Mouse (Mus musculus) forebrain, embryonic 12.5 days (tissue): ENCODE results near the gene Tlr9. TPM values are rescaled to one million over a fixed set of nuclear protein-coding genes. Genes with fewer than 3 reads are reported as not detected.
A peak's percentile ranks its signal among the peaks of the same experiment; 100 is the strongest.

Experiments
- ATAC-seq: fragments of 200-750 bp; cut with Nextera tagmentation; 2 replicates; pipeline ENCODE4 v1.8.0; 2017; ENCODE audit warnings: moderate TSS enrichment; ENCODE audit not compliant: low FRiP score
- H3K27ac ChIP-seq: fragments of 300-500 bp; sonication (generic); 2 replicates; pipeline ENCODE4 v1.5.1; 2016; ENCODE audit warnings: mild to moderate bottlenecking
- H3K27me3 ChIP-seq: fragments of 300-500 bp; sonication (generic); 2 replicates; pipeline ENCODE4 v1.6.1; 2016; ENCODE audit warnings: mild to moderate bottlenecking
- H3K36me3 ChIP-seq: fragments of 300-500 bp; sonication (generic); replicated peaks from 2 replicates; pipeline ENCODE4 v1.6.1; 2016; ENCODE audit warnings: mild to moderate bottlenecking
- H3K4me1 ChIP-seq: fragments of 300-500 bp; sonication (generic); 2 replicates; pipeline ENCODE4 v1.6.1; 2016
- H3K4me2 ChIP-seq: fragments of 300-500 bp; sonication (generic); 2 replicates; pipeline ENCODE4 v1.6.1; 2016; ENCODE audit warnings: mild to moderate bottlenecking, moderate library complexity
- H3K4me3 ChIP-seq: fragments of 300-500 bp; sonication (generic); replicated peaks from 2 replicates; pipeline ENCODE4 v1.5.1; 2016; ENCODE audit warnings: mild to moderate bottlenecking
- H3K9ac ChIP-seq: fragments of 300-500 bp; sonication (generic); 2 replicates; pipeline ENCODE4 v1.6.1; 2016; ENCODE audit warnings: mild to moderate bottlenecking
- H3K9me3 ChIP-seq: fragments of 300-500 bp; sonication (generic); 2 replicates; pipeline ENCODE4 v1.6.1; 2016
- WGBS: fragments of 180-500 bp; shearing (Covaris S2); methylation state at CpG from one replicate; pipeline ENCODE4 v1.1.7; 2016; 5-methylcytosine and 5-hydroxymethylcytosine counted together
- polyA plus RNA-seq: library from polyadenylated mRNA; unstranded; fragments of >200 nt; fragmentation: Nextera tagmentation; extraction: Ambion mirVana; gene quantifications from 2 replicates; pipeline ENCODE4 v1.2.1, GENCODE M21; 2016

Gene Tlr9
- polyA plus RNA-seq, 1 experiment from 2014 or later: not detected

DNA sequence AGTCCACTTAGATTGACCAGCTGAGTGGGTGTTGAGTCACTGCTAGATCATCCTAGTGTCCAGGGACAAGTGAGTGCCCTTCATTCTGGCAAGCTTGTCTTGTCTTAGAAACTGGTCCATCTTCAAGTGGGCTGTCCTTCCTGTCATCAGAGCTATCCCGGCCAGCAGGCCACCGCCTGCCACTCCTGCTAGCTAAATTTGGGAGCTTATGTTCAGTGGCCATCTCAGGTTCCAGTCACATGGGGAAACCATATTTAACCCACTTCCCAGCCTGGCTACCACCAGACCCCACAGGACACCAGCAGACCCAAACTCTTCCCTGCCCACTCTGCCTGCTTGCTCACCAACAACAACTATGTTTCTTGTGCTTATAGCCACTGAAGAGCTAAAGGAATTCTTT, 15.9 kb upstream of the Tlr9 start:
- WGBS: 90% methylated on average over 2 of the region's 2 CpGs
- H3K4me1 ChIP-seq: peaks cover 39% of the 10 kb centered on the region
- H3K27me3 ChIP-seq: 0 out of 2 replicates have a peak, but pooled peaks cover 4% of the 10 kb centered on the region
- H3K9me3 ChIP-seq: no peaks in the 10 kb centered on the region
- H3K27ac ChIP-seq: no peak overlapping the region
- no peak overlapping the region for H3K9ac ChIP-seq
- no peak overlapping the region for H3K4me3 ChIP-seq
- no peaks in the 10 kb centered on the region; the same call in 1 of the 2 replicates for H3K36me3 ChIP-seq
- ATAC-seq: no peak
- H3K4me2 ChIP-seq: no peak overlapping the region

DNA sequence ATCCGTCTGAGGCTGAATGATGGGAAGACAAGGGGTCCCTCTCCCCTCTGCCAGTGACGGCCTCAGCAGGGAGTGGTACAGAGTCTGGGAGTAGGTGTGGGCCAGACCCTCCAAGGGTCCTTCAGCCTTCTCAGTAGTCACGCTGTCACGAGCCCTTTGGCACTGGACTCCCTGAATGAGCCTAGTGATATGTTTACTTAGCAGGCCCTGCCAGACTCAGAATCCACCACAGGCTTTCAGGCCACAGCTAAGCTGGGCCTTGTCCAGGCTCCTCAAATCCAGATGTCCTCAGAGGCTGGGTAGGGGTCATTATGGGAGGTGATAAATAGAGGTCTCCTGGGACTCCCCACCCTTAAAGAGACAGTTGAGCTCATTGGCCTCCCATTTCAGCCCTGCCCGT, 14.2 kb upstream of the Tlr9 start:
- Histone ChIP-seq H3K36me3 (peaks cover 7% of the 10 kb centered on the region), H3K9me3 (no peaks in the 10 kb centered on the region), H3K27ac (no peak overlapping the region), H3K9ac (peak overlapping the region; percentile 25; the same call in 1 of the 2 replicates), H3K4me2 (no peak overlapping the region), H3K4me3 (no peak overlapping the region), H3K27me3 (no peaks in the 10 kb centered on the region), H3K4me1 (peaks cover 43% of the 10 kb centered on the region)
- no peak for ATAC-seq
- WGBS: 83% methylated on average over 5 of the region's 5 CpGs

DNA sequence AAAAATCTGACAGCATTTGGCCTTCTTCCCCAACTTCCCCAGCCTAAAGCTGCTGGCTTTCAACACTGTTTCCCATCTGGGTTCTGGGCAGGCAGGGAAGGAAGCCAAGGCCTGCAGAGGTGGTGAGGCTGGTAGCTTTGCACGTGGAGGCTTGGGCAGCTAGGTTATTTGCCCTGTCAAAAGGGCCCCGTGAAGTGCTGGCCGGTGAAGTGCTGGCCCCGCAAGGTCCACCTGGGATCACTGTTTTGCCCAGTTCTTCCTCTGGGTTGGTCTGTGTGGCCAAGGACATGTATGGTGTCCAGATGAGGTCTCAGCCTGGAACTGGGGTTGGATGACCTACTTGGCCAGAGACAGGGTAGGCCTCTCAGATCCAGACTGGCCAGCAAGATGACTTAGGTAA, 12.4 kb upstream of the Tlr9 start:
- Histone ChIP-seq H3K27ac (no peak overlapping the region), H3K4me3 (no peak overlapping the region)
- WGBS: 95% methylated on average over 4 of the region's 4 CpGs

DNA sequence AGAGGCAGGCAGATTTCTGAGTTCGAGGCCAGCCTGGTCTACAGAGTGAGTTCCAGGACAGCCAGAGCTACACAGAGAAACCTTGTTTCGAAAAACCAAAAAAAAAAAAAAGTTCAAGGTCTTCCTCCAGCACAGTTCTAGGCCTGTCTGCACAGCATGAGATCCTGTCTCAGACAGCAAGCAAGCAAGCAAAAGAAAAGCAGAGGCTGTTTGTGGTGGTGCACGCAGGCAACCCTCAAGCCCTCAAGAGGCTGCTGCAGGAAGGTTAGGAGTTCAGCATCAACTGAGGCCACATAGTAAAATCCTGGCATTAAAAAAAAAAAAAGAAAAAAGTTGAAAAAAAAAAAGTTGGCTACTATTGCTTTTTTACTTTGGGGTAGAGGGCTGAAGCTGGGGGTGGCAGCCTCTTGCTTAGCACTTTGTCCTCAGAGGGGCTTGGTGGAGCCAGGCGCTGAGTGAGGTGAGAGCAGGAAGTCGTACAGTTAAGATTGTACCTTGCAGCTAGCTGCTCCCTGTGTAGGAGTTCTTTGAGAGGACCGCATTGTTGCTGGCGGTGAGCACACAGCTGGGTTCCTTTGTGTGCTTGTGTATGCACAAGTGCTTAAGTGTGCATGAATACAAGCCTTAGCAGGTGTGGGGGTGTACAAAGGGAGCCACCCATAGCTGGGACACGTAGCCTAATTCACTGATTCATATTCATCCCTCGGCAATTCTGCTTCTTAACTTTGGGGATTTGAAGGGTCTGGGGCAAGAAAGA, 11.4 kb upstream of the Tlr9 start:
- H3K4me2 ChIP-seq: peak overlapping the region; percentile 57
- no peaks in the 10 kb centered on the region for H3K9me3 ChIP-seq
- H3K4me1 ChIP-seq: peaks cover 20% of the 10 kb centered on the region
- peak overlapping the region; percentile 31 for H3K4me3 ChIP-seq
- H3K27ac ChIP-seq: peak overlapping the region; percentile 74
- no peaks in the 10 kb centered on the region for H3K27me3 ChIP-seq
- H3K36me3 ChIP-seq: peaks cover 25% of the 10 kb centered on the region
- H3K9ac ChIP-seq: peak overlapping the region; percentile 17; the same call in 1 of the 2 replicates
- WGBS: 25% methylated on average over 9 of the region's 9 CpGs
- ATAC-seq: 0 out of 2 replicates have a peak, but pooled peaks have one; percentile 15

More for the DNA sequence above, 12.4 kb upstream of the Tlr9 start:
- Histone ChIP-seq H3K9ac (no peak overlapping the region), H3K27me3 (no peaks in the 10 kb centered on the region), H3K36me3 (peaks cover 23% of the 10 kb centered on the region), H3K4me2 (no peak overlapping the region), H3K9me3 (no peaks in the 10 kb centered on the region), H3K4me1 (peaks cover 26% of the 10 kb centered on the region)
- ATAC-seq: no peak

DNA sequence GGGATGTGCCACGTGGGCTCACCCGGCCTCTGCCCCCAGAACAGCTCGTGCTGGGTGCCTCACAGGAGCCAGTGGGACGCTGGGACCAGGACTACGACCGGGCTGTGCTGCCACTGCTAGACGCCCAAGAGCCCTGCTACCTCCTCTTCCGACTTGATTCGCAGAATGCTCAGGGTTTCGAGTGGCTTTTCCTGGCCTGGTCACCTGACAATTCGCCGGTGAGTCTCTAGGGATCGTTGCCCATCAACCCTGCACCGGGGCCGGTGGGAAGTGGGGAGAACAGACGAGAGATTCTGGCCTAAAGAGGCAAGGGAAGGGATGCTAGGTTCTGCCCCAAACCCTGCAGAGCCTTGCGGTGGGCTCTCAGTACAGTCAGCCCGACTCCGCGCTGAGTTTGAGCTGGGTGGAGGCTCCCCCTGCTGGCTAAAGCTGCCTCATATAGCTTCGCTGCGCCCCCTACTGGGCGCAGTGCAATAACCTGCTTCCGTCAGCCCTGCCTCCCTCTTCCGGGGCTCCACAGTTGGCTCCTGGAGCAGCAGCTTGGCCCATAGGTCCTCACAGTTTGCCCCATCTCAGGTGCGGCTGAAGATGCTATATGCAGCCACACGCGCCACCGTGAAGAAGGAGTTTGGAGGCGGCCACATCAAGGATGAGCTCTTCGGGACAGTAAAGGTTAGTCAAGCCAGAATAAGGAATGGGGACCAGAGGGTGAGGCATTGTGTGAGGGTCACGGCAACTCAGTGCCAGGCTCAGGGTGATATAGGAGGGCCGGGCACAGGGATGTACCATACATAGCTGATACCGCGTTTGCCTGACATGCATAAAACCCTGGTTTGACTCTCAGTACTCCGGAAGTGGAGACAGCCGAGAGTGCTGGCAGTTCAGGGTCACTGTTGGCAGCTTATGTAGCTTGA, 10.5 kb upstream of the Tlr9 start:
- WGBS: 16% methylated on average over 37 of the region's 37 CpGs
- peak overlapping the region; percentile 31 for H3K4me3 ChIP-seq
- peak; percentile 83 for ATAC-seq
- H3K4me1 ChIP-seq: peaks cover 15% of the 10 kb centered on the region
- no peaks in the 10 kb centered on the region for H3K27me3 ChIP-seq
- H3K4me2 ChIP-seq: peak overlapping the region; percentile 57
- peaks cover 25% of the 10 kb centered on the region for H3K36me3 ChIP-seq
- H3K9ac ChIP-seq: peak overlapping the region; percentile 60
- no peaks in the 10 kb centered on the region for H3K9me3 ChIP-seq
- H3K27ac ChIP-seq: peak overlapping the region; percentile 74

DNA sequence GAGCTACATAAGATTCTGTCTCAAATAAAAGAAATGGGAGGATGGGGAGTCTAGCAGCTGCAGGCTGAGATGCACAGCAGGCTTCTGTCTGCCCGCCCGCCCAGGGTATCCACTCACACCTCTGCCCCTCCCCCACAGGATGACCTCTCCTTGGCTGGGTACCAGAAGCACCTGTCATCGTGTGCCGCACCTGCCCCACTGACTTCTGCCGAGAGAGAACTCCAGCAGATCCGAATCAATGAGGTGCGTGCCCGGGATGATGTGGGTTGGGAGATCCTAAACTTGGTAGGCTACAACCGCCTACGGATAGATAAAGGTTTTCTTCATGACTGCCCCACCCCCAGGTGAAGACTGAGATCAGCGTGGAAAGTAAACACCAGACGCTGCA, 9.8 kb upstream of the Tlr9 start:
- Histone ChIP-seq H3K27me3 (no peaks in the 10 kb centered on the region), H3K4me2 (no peak overlapping the region), H3K4me1 (peaks cover 15% of the 10 kb centered on the region), H3K27ac (no peak overlapping the region), H3K9ac (no peak overlapping the region), H3K9me3 (no peaks in the 10 kb centered on the region), H3K4me3 (no peak overlapping the region), H3K36me3 (peaks cover 25% of the 10 kb centered on the region)
- no peak for ATAC-seq
- 93% methylated on average over 12 of the region's 12 CpGs for WGBS

DNA sequence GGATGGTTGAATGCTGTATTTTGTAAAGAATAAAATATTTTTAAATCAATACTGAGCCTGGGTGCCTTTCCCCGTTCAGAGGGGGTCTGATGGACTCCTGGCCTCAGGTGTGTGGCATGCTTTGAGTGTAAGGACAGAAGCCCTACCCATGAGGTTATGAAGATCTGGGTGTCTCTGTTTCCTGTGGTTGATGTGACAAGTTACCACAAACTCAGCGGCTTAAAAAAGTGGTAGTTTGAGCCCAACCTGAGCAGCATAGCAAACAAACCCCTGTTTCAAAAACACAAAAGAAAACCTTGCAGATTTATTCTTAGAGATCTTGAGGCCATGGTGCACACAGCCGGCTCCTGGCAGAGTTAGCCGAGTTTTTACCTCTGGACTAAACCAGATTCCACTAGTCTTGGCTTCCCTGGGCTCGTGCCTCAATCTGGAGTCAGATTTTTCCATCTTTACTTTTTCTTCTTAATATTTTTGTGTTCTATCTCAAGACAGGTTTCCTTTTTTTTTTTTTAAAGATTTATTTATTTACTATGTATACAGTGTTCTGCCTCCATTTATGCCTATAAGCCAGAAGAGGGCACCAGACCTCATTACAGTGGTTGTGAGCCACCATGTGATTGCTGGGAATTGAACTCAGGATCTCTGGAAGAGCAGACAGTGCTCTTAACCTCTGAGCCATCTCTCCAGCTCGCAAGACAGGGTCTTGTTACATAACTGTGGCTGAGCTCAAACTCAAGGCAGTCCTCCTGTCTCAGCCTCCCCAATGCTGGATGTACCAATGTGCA, 6.9 kb upstream of the Tlr9 start:
- H3K4me2 ChIP-seq: no peak overlapping the region
- ATAC-seq: no peak
- 84% methylated on average over 6 of the region's 6 CpGs for WGBS
- peaks cover 15% of the 10 kb centered on the region for H3K4me1 ChIP-seq
- H3K27me3 ChIP-seq: no peaks in the 10 kb centered on the region
- no peak overlapping the region for H3K27ac ChIP-seq
- no peak overlapping the region for H3K9ac ChIP-seq
- H3K4me3 ChIP-seq: no peak overlapping the region
- no peaks in the 10 kb centered on the region for H3K9me3 ChIP-seq
- H3K36me3 ChIP-seq: peaks cover 25% of the 10 kb centered on the region

DNA sequence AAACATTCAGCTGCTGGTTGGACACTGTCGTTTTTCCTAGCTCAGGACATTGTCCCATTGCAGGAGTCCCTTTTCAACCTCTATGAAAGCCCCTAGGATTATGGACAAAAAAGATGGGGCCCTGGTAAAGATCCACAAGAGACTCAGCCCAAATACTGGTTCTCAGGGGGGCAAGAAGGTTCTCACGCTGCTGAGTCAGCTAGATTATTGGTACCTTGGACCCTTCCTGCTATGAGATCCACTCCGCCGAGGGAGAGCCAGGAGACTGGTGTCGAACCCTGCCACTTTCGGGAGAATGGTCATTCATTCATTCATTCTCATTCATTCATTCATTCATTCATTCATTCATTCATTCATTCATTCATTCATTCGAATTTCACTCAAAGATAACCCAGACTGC, 5.4 kb upstream of the Tlr9 start:
- no peak overlapping the region for H3K9ac ChIP-seq
- H3K4me2 ChIP-seq: no peak overlapping the region
- no peaks in the 10 kb centered on the region for H3K9me3 ChIP-seq
- ATAC-seq: no peak
- 89% methylated on average over 7 of the region's 7 CpGs for WGBS
- H3K27me3 ChIP-seq: no peaks in the 10 kb centered on the region
- H3K4me1 ChIP-seq: peaks cover 4% of the 10 kb centered on the region
- no peak overlapping the region for H3K4me3 ChIP-seq
- H3K36me3 ChIP-seq: peaks cover 25% of the 10 kb centered on the region
- H3K27ac ChIP-seq: no peak overlapping the region

DNA sequence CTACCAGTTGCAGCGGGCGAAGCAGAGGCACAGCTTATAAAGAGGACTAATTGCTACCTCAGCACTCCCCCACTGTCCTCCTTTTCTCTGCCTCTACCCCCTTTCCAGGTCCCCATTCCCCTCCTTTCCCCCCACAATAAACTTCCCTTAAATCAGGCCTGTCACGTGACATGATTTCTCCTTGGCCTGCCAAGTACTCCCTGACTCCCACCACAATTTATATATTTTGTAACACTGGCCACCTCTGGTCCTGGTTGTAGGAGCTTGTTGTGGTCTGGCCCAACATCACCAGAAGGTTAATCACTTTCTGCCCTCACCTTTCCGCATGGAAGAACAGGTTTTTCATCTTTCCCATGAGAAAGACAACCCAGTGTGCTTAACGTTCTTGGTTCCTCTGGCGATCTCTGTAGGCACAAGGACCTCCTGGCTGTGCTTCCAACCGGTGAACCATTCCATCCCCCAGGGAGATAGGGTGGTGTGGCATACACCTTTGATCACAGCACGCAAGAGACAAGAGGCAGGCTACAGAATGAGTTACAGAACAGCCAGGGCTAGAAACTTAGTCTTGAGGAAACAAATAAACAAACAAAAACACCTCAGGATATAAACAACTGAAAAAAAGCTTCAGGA, 1.4 kb upstream of the Tlr9 start:
- H3K4me1 ChIP-seq: peaks cover 5% of the 10 kb centered on the region
- 73% methylated on average over 8 of the region's 8 CpGs for WGBS
- peaks cover 25% of the 10 kb centered on the region for H3K27me3 ChIP-seq
- H3K9me3 ChIP-seq: no peaks in the 10 kb centered on the region
- no peak for ATAC-seq
- no peak overlapping the region for H3K27ac ChIP-seq
- H3K4me3 ChIP-seq: no peak overlapping the region
- no peaks in the 10 kb centered on the region for H3K36me3 ChIP-seq
- no peak overlapping the region for H3K9ac ChIP-seq
- no peak overlapping the region for H3K4me2 ChIP-seq

DNA sequence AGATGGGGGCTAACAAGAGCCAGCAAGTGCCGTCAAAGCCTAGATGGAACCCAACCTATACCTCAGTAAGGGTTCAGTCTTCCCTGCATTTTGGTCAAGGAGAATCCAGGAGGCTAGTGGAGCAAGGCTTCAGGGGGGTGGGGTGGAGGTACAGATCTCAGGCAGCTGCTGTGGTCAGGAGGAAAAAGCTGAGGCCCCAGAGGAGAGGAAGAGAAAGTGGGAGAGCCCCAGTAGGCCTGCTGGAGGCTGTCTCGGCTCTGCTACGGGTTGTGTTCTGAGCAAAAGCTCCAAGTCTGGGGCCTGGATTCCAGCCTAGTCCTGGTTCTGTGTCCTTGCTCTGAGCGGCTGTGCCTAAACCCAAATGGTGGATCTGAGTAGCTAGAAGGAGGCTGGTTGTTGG, 596 bp downstream of the Tlr9 start:
- no peak overlapping the region for H3K27ac ChIP-seq
- peaks cover 36% of the 10 kb centered on the region for H3K27me3 ChIP-seq
- ATAC-seq: no peak
- H3K4me1 ChIP-seq: peaks cover 5% of the 10 kb centered on the region
- H3K9ac ChIP-seq: no peak overlapping the region
- 93% methylated on average over 4 of the region's 4 CpGs for WGBS
- no peak overlapping the region for H3K4me3 ChIP-seq
- H3K36me3 ChIP-seq: no peaks in the 10 kb centered on the region
- no peak overlapping the region for H3K4me2 ChIP-seq
- no peaks in the 10 kb centered on the region for H3K9me3 ChIP-seq

DNA sequence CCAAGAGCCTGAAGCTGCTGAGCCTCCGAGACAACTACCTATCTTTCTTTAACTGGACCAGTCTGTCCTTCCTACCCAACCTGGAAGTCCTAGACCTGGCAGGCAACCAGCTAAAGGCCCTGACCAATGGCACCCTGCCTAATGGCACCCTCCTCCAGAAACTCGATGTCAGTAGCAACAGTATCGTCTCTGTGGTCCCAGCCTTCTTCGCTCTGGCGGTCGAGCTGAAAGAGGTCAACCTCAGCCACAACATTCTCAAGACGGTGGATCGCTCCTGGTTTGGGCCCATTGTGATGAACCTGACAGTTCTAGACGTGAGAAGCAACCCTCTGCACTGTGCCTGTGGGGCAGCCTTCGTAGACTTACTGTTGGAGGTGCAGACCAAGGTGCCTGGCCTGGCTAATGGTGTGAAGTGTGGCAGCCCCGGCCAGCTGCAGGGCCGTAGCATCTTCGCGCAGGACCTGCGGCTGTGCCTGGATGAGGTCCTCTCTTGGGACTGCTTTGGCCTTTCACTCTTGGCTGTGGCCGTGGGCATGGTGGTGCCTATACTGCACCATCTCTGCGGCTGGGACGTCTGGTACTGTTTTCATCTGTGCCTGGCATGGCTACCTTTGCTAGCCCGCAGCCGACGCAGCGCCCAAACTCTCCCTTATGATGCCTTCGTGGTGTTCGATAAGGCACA, 3.2 kb downstream of the Tlr9 start:
- Histone ChIP-seq H3K36me3 (no peaks in the 10 kb centered on the region), H3K4me3 (peak overlapping the region; percentile 39), H3K27me3 (peaks cover 36% of the 10 kb centered on the region), H3K4me2 (peak overlapping the region; percentile 67), H3K9ac (peak overlapping the region; percentile 39; the same call in 1 of the 2 replicates), H3K9me3 (no peaks in the 10 kb centered on the region), H3K4me1 (peaks cover 5% of the 10 kb centered on the region), H3K27ac (no peak overlapping the region)
- ATAC-seq: peak; percentile 27; the same call in 1 of the 2 replicates
- 66% methylated on average over 24 of the region's 24 CpGs for WGBS
